Mouse (Mus musculus) spleen, adult 2 months (tissue): Measurements from ENCODE around the gene Ifit1bl1.

Experiments
- CTCF ChIP-seq: fragments of 200-500 bp; IDR thresholded peaks from 2 replicates; pipeline ENCODE4 v1.5.1; 2011; ENCODE audit warnings: mild to moderate bottlenecking, inconsistent platforms; ENCODE audit not compliant: insufficient read depth, insufficient read length, insufficient replicate concordance; ENCODE audit errors: extremely low read depth
- POLR2A ChIP-seq: fragments of 200-500 bp; IDR thresholded peaks from 2 replicates; pipeline ENCODE4 v1.6.1; 2011; ENCODE audit warnings: low read depth, low read length, inconsistent platforms

- TF ChIP-seq CTCF (no peak), POLR2A (no peak)
These were observed 24.6 kb downstream of the Ifit1bl1 start for GRCm38 (mm10) chr19:34577121-34577520.
